Mouse (Mus musculus): ENCODE measurements around the gene Tspan31.

DNA sequence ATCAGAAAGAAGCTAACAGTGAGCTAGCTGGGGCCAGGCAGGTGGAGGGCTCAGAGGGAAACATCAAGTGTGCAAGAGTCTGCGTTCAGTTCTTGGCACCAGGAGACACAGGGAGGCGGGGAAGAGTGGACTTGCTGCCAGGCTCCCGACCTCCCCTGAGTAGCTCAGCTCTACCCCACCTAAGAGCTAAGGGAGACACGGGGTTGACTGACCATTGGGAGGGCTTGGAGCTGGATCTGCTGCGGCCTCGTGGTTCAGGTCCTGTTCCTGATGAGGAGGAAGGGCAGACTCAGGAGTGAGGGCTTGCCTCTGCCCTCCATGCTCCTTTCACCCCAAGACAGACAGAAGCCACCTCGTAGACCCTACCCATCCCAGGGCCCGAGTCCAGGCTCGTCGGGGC, 29.1 kb upstream of the Tspan31 start:
- TF ChIP-seq POLR2A (IDR thresholded peaks at IDR 0.05; ENCODE audit: low read depth, low read length) (no peak), GABPA (IDR thresholded peaks at IDR 0.05; ENCODE audit: insufficient replicate concordance, low read depth, low read length) (no peak), ELF1 (IDR thresholded peaks at IDR 0.05; ENCODE audit: low read depth, low read length) (no peak), CTCF (conservative IDR thresholded peaks at IDR 0.05 in 1 of 2, IDR thresholded peaks at IDR 0.05 in 1 of 2; ENCODE audit: low read depth in 2 of 2, low read length in 2 of 2) (no peak), IRF4 (IDR thresholded peaks at IDR 0.05; ENCODE audit: low read depth, low read length) (no peak), ZMIZ1 (IDR thresholded peaks at IDR 0.05; ENCODE audit: low read depth, low read length) (no peak), NRF1 (IDR thresholded peaks at IDR 0.05; ENCODE audit: low read depth, low read length) (no peak), USF1 (IDR thresholded peaks at IDR 0.05; ENCODE audit: low read depth, low read length) (no peak), ETS1 (conservative IDR thresholded peaks at IDR 0.05; ENCODE audit: low read depth, low read length) (no peak), POLR2AphosphoS2 (IDR thresholded peaks at IDR 0.05; ENCODE audit: low read depth, low read length) (no peak), EP300 (IDR thresholded peaks at IDR 0.05; ENCODE audit: low read length) (no peak)

Measured in CH12.LX (cell line).